Mouse (Mus musculus): ENCODE measurements around the gene Dsp. TPM values are rescaled to one million over a fixed set of nuclear protein-coding genes. Genes with fewer than 3 reads are reported as not detected.
A peak's percentile ranks its signal among the peaks of the same experiment; 100 is the strongest.

Dsp gene
- polyA plus RNA-seq, 1 experiment = 1.0 TPM

- TF ChIP-seq CTCF (IDR thresholded peaks at IDR 0.05; ENCODE audit: borderline replicate concordance, insufficient read depth, low read length) (no peak), POLR2A (IDR thresholded peaks at IDR 0.05; ENCODE audit: low read depth, low read length) (no peak)
- no peak overlapping the region for H3K4me3 ChIP-seq (ENCODE audit: insufficient read depth, low read length)
- H3K4me1 ChIP-seq (ENCODE audit: control insufficient read depth, insufficient read depth, low read length) = no peaks in the 10 kb centered on the region
- H3K27ac ChIP-seq (ENCODE audit: insufficient read depth, low read length) = no peak overlapping the region
These were observed 18.0 kb upstream of the Dsp start for GRCm38 (mm10) chr13:38133016-38133528.

- Histone ChIP-seq H3K4me1 (ENCODE audit: control insufficient read depth, insufficient read depth, low read length) (peaks cover 6% of the 10 kb centered on the region; the same call in 1 of the 2 replicates), H3K27ac (ENCODE audit: insufficient read depth, low read length) (no peak overlapping the region), H3K4me3 (ENCODE audit: insufficient read depth, low read length) (no peak overlapping the region)
- no peak for TF ChIP-seq CTCF (IDR thresholded peaks at IDR 0.05; ENCODE audit: borderline replicate concordance, insufficient read depth, low read length)
- TF ChIP-seq POLR2A (IDR thresholded peaks at IDR 0.05; ENCODE audit: low read depth, low read length) = no peak
These were observed 10.6 kb upstream of the Dsp start for GRCm38 (mm10) chr13:38140521-38140920.

- peak overlapping the region; percentile 18 for H3K4me3 ChIP-seq (ENCODE audit: insufficient read depth, low read length)
- H3K27ac ChIP-seq (ENCODE audit: insufficient read depth, low read length) = no peak overlapping the region
- no peak for TF ChIP-seq CTCF (IDR thresholded peaks at IDR 0.05; ENCODE audit: borderline replicate concordance, insufficient read depth, low read length)
- no peak for TF ChIP-seq POLR2A (IDR thresholded peaks at IDR 0.05; ENCODE audit: low read depth, low read length)
- H3K4me1 ChIP-seq (ENCODE audit: control insufficient read depth, insufficient read depth, low read length) = peaks cover 6% of the 10 kb centered on the region
These were observed 6.0 kb upstream of the Dsp start for GRCm38 (mm10) chr13:38144962-38145713.

- TF ChIP-seq CTCF (IDR thresholded peaks at IDR 0.05; ENCODE audit: borderline replicate concordance, insufficient read depth, low read length) (no peak), POLR2A (IDR thresholded peaks at IDR 0.05; ENCODE audit: low read depth, low read length) (no peak)
- H3K4me1 ChIP-seq (ENCODE audit: control insufficient read depth, insufficient read depth, low read length) = peaks cover 8% of the 10 kb centered on the region
- H3K27ac ChIP-seq (ENCODE audit: insufficient read depth, low read length) = no peak overlapping the region
- no peak overlapping the region for H3K4me3 ChIP-seq (ENCODE audit: insufficient read depth, low read length)
These were observed 2.7 kb upstream of the Dsp start for GRCm38 (mm10) chr13:38148348-38148747.

- H3K27ac ChIP-seq (ENCODE audit: insufficient read depth, low read length) = no peak overlapping the region
- TF ChIP-seq POLR2A (IDR thresholded peaks at IDR 0.05; ENCODE audit: low read depth, low read length) (no peak), CTCF (IDR thresholded peaks at IDR 0.05; ENCODE audit: borderline replicate concordance, insufficient read depth, low read length) (no peak)
- H3K4me3 ChIP-seq (ENCODE audit: insufficient read depth, low read length) = peak overlapping the region; percentile 22
- peaks cover 3% of the 10 kb centered on the region; the same call in 1 of the 2 replicates for H3K4me1 ChIP-seq (ENCODE audit: control insufficient read depth, insufficient read depth, low read length)
These were observed 756 bp downstream of the Dsp start for GRCm38 (mm10) chr13:38151671-38152428.

GRCm38 (mm10) chr13:38152429-38153035 lies 1.4 kb downstream of the Dsp start:
- H3K4me3 ChIP-seq (ENCODE audit: insufficient read depth, low read length) = peak overlapping the region; percentile 22
- H3K27ac ChIP-seq (ENCODE audit: insufficient read depth, low read length) = no peak overlapping the region
- TF ChIP-seq CTCF (IDR thresholded peaks at IDR 0.05; ENCODE audit: borderline replicate concordance, insufficient read depth, low read length) = no peak
- H3K4me1 ChIP-seq (ENCODE audit: control insufficient read depth, insufficient read depth, low read length) = peaks cover 3% of the 10 kb centered on the region; the same call in 1 of the 2 replicates

GRCm38 (mm10) chr13:38155523-38155922 lies 4.4 kb downstream of the Dsp start:
- peaks cover 3% of the 10 kb centered on the region; the same call in 1 of the 2 replicates for H3K4me1 ChIP-seq (ENCODE audit: control insufficient read depth, insufficient read depth, low read length)
- no peak overlapping the region for H3K27ac ChIP-seq (ENCODE audit: insufficient read depth, low read length)
- no peak overlapping the region for H3K4me3 ChIP-seq (ENCODE audit: insufficient read depth, low read length)
- TF ChIP-seq CTCF (IDR thresholded peaks at IDR 0.05; ENCODE audit: borderline replicate concordance, insufficient read depth, low read length) = no peak
- no peak for TF ChIP-seq POLR2A (IDR thresholded peaks at IDR 0.05; ENCODE audit: low read depth, low read length)

- TF ChIP-seq CTCF (IDR thresholded peaks at IDR 0.05; ENCODE audit: borderline replicate concordance, insufficient read depth, low read length) (no peak), POLR2A (IDR thresholded peaks at IDR 0.05; ENCODE audit: low read depth, low read length) (no peak)
- no peaks in the 10 kb centered on the region; the same call in 1 of the 2 replicates for H3K4me1 ChIP-seq (ENCODE audit: control insufficient read depth, insufficient read depth, low read length)
- H3K27ac ChIP-seq (ENCODE audit: insufficient read depth, low read length) = no peak overlapping the region
- no peak overlapping the region for H3K4me3 ChIP-seq (ENCODE audit: insufficient read depth, low read length)
These were observed 6.5 kb downstream of the Dsp start for GRCm38 (mm10) chr13:38157635-38158034.

- no peak overlapping the region for H3K27ac ChIP-seq (ENCODE audit: insufficient read depth, low read length)
- no peak for TF ChIP-seq CTCF (IDR thresholded peaks at IDR 0.05; ENCODE audit: borderline replicate concordance, insufficient read depth, low read length)
- no peak for TF ChIP-seq POLR2A (IDR thresholded peaks at IDR 0.05; ENCODE audit: low read depth, low read length)
- H3K4me3 ChIP-seq (ENCODE audit: insufficient read depth, low read length) = no peak overlapping the region
- no peaks in the 10 kb centered on the region; the same call in 1 of the 2 replicates for H3K4me1 ChIP-seq (ENCODE audit: control insufficient read depth, insufficient read depth, low read length)
These were observed 10.9 kb downstream of the Dsp start for GRCm38 (mm10) chr13:38162002-38162401.

Measured in embryonic fibroblast, embryonic 13.5 days (primary cell).